Mouse (Mus musculus) brown adipose tissue, adult 24 weeks (tissue): ENCODE measurements around the gene Cxcl15. TPM values are rescaled to one million over a fixed set of nuclear protein-coding genes. Genes with fewer than 3 reads are reported as not detected.
"Not testable (repeated sequence)": the region's sequence is repeated elsewhere in the genome, so short reads cannot be mapped to it uniquely, and the experiment has no call there.

Source experiments
- H3K27ac ChIP-seq: fragments of 200-500 bp; replicated peaks from 2 replicates; pipeline ENCODE4 v1.5.1; 2012; ENCODE audit warnings: low read depth, mild to moderate bottlenecking, low read length
- H3K4me1 ChIP-seq: fragments of 200-500 bp; 2 replicates; pipeline ENCODE4 v1.6.1; 2012; ENCODE audit warnings: low read length, mixed read lengths; ENCODE audit not compliant: control insufficient read depth, insufficient read depth, insufficient read length
- H3K4me3 ChIP-seq: fragments of 200-500 bp; 2 replicates; pipeline ENCODE4 v1.5.1; 2012; ENCODE audit warnings: low read depth, mild to moderate bottlenecking, low read length, moderate library complexity; ENCODE audit not compliant: insufficient read depth
- polyA plus RNA-seq: library from polyadenylated mRNA; stranded (reverse); fragments of >200 nt; gene quantifications from 2 replicates; pipeline ENCODE4 v1.2.4, GENCODE M21; 2012; ENCODE audit not compliant: missing spikeins, insufficient read depth, insufficient read length

Cxcl15 gene
- polyA plus RNA-seq, 1 experiment = not detected

GRCm38 (mm10) chr5:90777621-90778020 lies 16.7 kb upstream of the Cxcl15 start:
- no peak overlapping the region for H3K27ac ChIP-seq
- no peak overlapping the region for H3K4me3 ChIP-seq
- peaks cover 2% of the 10 kb centered on the region; the same call in 1 of the 2 replicates for H3K4me1 ChIP-seq

GRCm38 (mm10) chr5:90778856-90779255 lies 15.5 kb upstream of the Cxcl15 start:
- H3K4me3 ChIP-seq = no peak overlapping the region
- H3K27ac ChIP-seq = no peak overlapping the region
- no peaks in the 10 kb centered on the region for H3K4me1 ChIP-seq

- H3K27ac ChIP-seq = no peak overlapping the region
- no peak overlapping the region for H3K4me3 ChIP-seq
- peaks cover under 1% of the 10 kb centered on the region; the same call in 1 of the 2 replicates for H3K4me1 ChIP-seq
Observed at GRCm38 (mm10) chr5:90783697-90784096, 10.6 kb upstream of the Cxcl15 start.

GRCm38 (mm10) chr5:90785659-90786588 lies 8.4 kb upstream of the Cxcl15 start, which contains the start of gene Cxcl3:
TSS of gene Cxcl3 (plus strand) at chr5:90786103.
- Histone ChIP-seq H3K4me1 (peaks cover 14% of the 10 kb centered on the region; the same call in 1 of the 2 replicates), H3K27ac (no peak within 1 kb of the TSS), H3K4me3 (no peak within 1 kb of the TSS)

GRCm38 (mm10) chr5:90788114-90788513 lies 6.2 kb upstream of the Cxcl15 start:
- Histone ChIP-seq H3K4me1 (peaks cover 14% of the 10 kb centered on the region; the same call in 1 of the 2 replicates), H3K4me3 (no peak overlapping the region), H3K27ac (no peak overlapping the region)

GRCm38 (mm10) chr5:90789306-90790073 lies 4.8 kb upstream of the Cxcl15 start:
- Histone ChIP-seq H3K4me1 (peaks cover 14% of the 10 kb centered on the region; the same call in 1 of the 2 replicates), H3K27ac (0 out of 2 replicates have a peak overlapping the region, but pooled peaks have one; percentile 23)

GRCm38 (mm10) chr5:90790074-90790502 lies 4.2 kb upstream of the Cxcl15 start:
- peaks cover 14% of the 10 kb centered on the region; the same call in 1 of the 2 replicates for H3K4me1 ChIP-seq
- no peak overlapping the region for H3K4me3 ChIP-seq
- no peak overlapping the region for H3K27ac ChIP-seq

More at GRCm38 (mm10) chr5:90789306-90790073, 4.8 kb upstream of the Cxcl15 start:
- H3K4me3 ChIP-seq = no peak overlapping the region

- H3K4me1 ChIP-seq, H3K4me3 ChIP-seq, H3K27ac ChIP-seq: not testable (repeated sequence)
Observed at GRCm38 (mm10) chr5:90795392-90795791, 1.1 kb downstream of the Cxcl15 start.

- Histone ChIP-seq H3K4me1 (no peaks in the 10 kb centered on the region; the same call in 1 of the 2 replicates), H3K4me3 (no peak overlapping the region), H3K27ac (no peak overlapping the region)
Observed at GRCm38 (mm10) chr5:90804574-90804973, 10.2 kb downstream of the Cxcl15 start.

GRCm38 (mm10) chr5:90806050-90806449 lies 11.7 kb downstream of the Cxcl15 start:
- Histone ChIP-seq H3K27ac (no peak overlapping the region), H3K4me3 (no peak overlapping the region), H3K4me1 (no peaks in the 10 kb centered on the region; the same call in 1 of the 2 replicates)

GRCm38 (mm10) chr5:90807176-90807950 lies 13.0 kb downstream of the Cxcl15 start:
- Histone ChIP-seq H3K4me1 (no peaks in the 10 kb centered on the region; the same call in 1 of the 2 replicates), H3K27ac (no peak overlapping the region)

GRCm38 (mm10) chr5:90819756-90820155 lies 25.4 kb downstream of the Cxcl15 start:
- no peaks in the 10 kb centered on the region for H3K4me1 ChIP-seq
- no peak overlapping the region for H3K4me3 ChIP-seq
- no peak overlapping the region for H3K27ac ChIP-seq

More at GRCm38 (mm10) chr5:90807176-90807950, 13.0 kb downstream of the Cxcl15 start:
- H3K4me3 ChIP-seq = no peak overlapping the region

- no peaks in the 10 kb centered on the region for H3K4me1 ChIP-seq
- no peak overlapping the region for H3K4me3 ChIP-seq
- no peak overlapping the region for H3K27ac ChIP-seq
Observed at GRCm38 (mm10) chr5:90832145-90832767, 37.9 kb downstream of the Cxcl15 start.

- no peaks in the 10 kb centered on the region for H3K4me1 ChIP-seq
- H3K4me3 ChIP-seq = no peak overlapping the region
- H3K27ac ChIP-seq = no peak overlapping the region
Observed at GRCm38 (mm10) chr5:90832768-90833388, 38.5 kb downstream of the Cxcl15 start.
